Mouse (Mus musculus) macrophage (primary cell): ENCODE data around the gene Apc2. TPM values are rescaled to one million over a fixed set of nuclear protein-coding genes. Genes with fewer than 3 reads are reported as not detected.
A peak's percentile ranks its signal among the peaks of the same experiment; 100 is the strongest.

Experiments used
- H3K27ac ChIP-seq: fragments of 350-480 bp; formaldehyde crosslinking; 2 replicates; pipeline ENCODE4 v1.9.0; 2021
- H3K36me3 ChIP-seq: fragments of 350-480 bp; formaldehyde crosslinking; 2 replicates; pipeline ENCODE4 v1.9.0; 2021; ENCODE audit errors: inconsistent target
- H3K4me3 ChIP-seq: fragments of 350-480 bp; formaldehyde crosslinking; 2 replicates; pipeline ENCODE4 v1.9.0; 2021; ENCODE audit errors: inconsistent target
- H3K79me2 ChIP-seq: fragments of 350-480 bp; formaldehyde crosslinking; 2 replicates; pipeline ENCODE4 v1.9.0; 2021; ENCODE audit errors: inconsistent target
- WGBS: methylation state at CpG from one replicate; pipeline ENCODE4 v1.1.7; 2026; ENCODE audit warnings: inconsistent platforms; ENCODE audit not compliant: missing documents; 5-methylcytosine and 5-hydroxymethylcytosine counted together
- polyA plus RNA-seq: library from polyadenylated mRNA; stranded (reverse); fragments of 250-400 nt; gene quantifications from 3 replicates; pipeline ENCODE4 v1.2.4, GENCODE M21; 2018; ENCODE audit warnings: inconsistent platforms

The Apc2 gene
- polyA plus RNA-seq, 1 experiment from 2014 or later = 0.03 TPM

GRCm38 (mm10) chr10:80271870-80272585 lies 23.7 kb upstream of the Apc2 start:
- Histone ChIP-seq H3K27ac (no peak overlapping the region), H3K4me3 (no peak overlapping the region)
- WGBS = 81% methylated on average over 8 of the region's 8 CpGs

DNA sequence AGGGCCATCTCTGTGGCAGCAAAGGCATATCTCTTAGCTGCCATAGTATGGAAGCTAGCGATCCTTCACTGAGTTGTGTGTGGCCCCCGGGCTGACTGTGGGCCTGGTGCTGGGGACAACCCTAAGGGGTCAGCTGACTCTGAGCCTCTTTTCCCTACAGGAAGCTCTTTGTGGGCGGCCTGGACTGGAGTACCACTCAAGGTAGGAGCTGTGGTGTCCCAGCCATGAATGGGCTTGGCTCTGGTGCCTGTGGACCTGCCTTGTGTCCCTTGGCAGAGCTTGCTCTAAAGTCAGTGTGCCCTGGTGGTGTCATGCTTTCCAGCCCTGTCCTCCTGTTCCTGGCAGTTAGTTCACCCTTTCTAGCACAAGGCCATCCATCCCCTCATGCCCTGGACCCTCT lies 21.9 kb upstream of the Apc2 start:
- peaks cover 46% of the 10 kb centered on the region for H3K36me3 ChIP-seq
- WGBS = 77% methylated on average over 3 of the region's 3 CpGs
- H3K27ac ChIP-seq = no peak overlapping the region
- H3K79me2 ChIP-seq = peaks cover 74% of the 10 kb centered on the region
- no peak overlapping the region for H3K4me3 ChIP-seq

More at GRCm38 (mm10) chr10:80271870-80272585, 23.7 kb upstream of the Apc2 start:
- H3K79me2 ChIP-seq = peaks cover 92% of the 10 kb centered on the region
- H3K36me3 ChIP-seq = peaks cover 28% of the 10 kb centered on the region

DNA sequence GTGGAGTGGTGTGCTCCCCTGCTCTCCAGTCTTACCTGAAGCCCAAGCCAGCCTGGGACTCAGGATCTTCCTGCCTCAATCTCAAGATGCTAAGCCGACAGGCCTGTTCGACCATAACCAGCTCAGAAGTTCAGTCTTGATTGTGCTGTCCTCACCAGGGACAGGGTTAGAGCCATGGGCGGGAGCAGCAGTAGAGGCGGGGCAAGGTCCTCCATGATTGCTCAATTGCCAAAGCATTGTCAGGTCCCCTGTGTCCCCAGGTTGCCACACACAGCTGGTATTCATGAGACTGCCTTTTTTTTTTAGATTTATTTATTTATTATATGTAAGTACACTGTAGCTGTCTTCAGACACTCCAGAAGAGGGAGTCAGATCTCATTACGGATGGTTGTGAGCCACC lies 19.5 kb upstream of the Apc2 start:
- H3K27ac ChIP-seq = no peak overlapping the region
- H3K79me2 ChIP-seq = peaks cover 50% of the 10 kb centered on the region
- 89% methylated on average over 4 of the region's 5 CpGs for WGBS
- H3K36me3 ChIP-seq = peaks cover 67% of the 10 kb centered on the region
- H3K4me3 ChIP-seq = no peak overlapping the region

DNA sequence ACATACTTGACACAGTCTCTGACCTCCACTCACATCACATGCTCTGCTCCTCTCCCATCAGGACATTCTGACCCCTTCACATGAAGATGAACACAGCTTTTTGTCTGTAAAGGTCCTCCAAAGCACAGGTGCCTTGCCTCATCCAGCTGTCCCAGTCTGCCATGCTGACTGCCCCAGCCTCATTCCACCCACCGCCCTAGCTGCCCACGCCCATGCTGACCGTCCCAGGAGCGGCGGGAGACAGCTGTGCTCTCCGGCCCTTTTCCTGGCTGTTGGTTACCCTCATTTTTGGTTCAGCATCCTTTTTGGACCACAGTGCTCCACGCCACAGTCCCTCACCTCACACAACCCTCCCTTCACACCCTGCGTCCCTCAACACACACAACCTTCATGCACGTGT lies 17.4 kb upstream of the Apc2 start:
- peaks cover 76% of the 10 kb centered on the region for H3K36me3 ChIP-seq
- no peak overlapping the region for H3K27ac ChIP-seq
- H3K4me3 ChIP-seq = no peak overlapping the region
- peaks cover 29% of the 10 kb centered on the region for H3K79me2 ChIP-seq
- 98% methylated on average over 9 of the region's 9 CpGs for WGBS

- Histone ChIP-seq H3K36me3 (peaks cover 77% of the 10 kb centered on the region), H3K4me3 (no peak overlapping the region), H3K27ac (no peak overlapping the region), H3K79me2 (peaks cover 20% of the 10 kb centered on the region)
- 96% methylated on average over 11 of the region's 12 CpGs for WGBS
Observed at GRCm38 (mm10) chr10:80279273-80279672, 16.5 kb upstream of the Apc2 start.

DNA sequence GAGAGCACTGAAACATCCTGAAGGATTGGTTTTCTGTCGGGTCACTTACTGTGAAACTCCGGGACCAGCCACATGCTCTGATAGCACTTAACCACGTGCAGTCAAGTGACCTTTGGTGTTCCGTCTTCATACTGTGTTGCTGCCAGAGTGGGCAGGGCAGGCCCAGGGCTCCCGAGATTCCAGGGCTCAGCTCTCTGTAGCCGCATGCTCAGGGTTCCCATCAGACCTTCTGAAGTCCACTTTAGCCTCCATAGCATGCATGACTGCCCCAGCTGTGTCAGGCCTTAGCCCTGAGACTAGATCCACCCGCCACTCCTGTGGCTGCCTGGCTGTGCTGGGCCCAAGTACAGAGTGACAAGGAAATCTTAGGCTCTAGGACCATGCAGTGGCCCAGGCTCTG lies 14.5 kb upstream of the Apc2 start:
- Histone ChIP-seq H3K36me3 (peaks cover 81% of the 10 kb centered on the region), H3K27ac (no peak overlapping the region), H3K4me3 (no peak overlapping the region), H3K79me2 (no peaks in the 10 kb centered on the region; the same call in 1 of the 2 replicates)
- 99% methylated on average over 7 of the region's 7 CpGs for WGBS

DNA sequence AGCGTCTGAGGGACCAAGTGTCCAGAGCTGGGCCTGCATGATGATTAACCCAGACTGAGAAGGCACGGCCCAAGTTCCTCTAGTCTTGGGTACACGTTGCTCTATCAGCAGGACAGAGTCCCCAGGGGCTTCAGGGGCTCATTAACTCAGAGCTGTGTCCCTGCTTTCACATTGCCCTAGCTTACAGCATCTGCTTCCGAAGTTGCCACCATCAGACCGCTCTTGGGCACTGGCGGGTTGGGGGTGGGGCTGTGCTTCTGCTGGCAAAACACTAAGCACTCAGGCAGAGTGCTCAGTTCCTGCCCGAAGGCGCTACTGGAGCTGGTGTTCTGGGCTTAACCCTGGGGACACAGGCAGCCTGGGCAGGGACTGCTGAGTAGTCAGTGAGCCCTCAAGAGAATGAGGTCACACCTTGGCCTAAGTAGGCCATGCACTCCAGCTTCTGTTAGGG lies 13.8 kb upstream of the Apc2 start:
- Histone ChIP-seq H3K27ac (no peak overlapping the region), H3K36me3 (peaks cover 77% of the 10 kb centered on the region), H3K79me2 (no peaks in the 10 kb centered on the region), H3K4me3 (no peak overlapping the region)
- WGBS = 75% methylated on average over 6 of the region's 8 CpGs

- 90% methylated on average over 20 of the region's 20 CpGs for WGBS
- Histone ChIP-seq H3K4me3 (no peak overlapping the region), H3K27ac (no peak overlapping the region), H3K36me3 (peaks cover 69% of the 10 kb centered on the region), H3K79me2 (no peaks in the 10 kb centered on the region)
Observed at GRCm38 (mm10) chr10:80282481-80283441, 13.0 kb upstream of the Apc2 start.

DNA sequence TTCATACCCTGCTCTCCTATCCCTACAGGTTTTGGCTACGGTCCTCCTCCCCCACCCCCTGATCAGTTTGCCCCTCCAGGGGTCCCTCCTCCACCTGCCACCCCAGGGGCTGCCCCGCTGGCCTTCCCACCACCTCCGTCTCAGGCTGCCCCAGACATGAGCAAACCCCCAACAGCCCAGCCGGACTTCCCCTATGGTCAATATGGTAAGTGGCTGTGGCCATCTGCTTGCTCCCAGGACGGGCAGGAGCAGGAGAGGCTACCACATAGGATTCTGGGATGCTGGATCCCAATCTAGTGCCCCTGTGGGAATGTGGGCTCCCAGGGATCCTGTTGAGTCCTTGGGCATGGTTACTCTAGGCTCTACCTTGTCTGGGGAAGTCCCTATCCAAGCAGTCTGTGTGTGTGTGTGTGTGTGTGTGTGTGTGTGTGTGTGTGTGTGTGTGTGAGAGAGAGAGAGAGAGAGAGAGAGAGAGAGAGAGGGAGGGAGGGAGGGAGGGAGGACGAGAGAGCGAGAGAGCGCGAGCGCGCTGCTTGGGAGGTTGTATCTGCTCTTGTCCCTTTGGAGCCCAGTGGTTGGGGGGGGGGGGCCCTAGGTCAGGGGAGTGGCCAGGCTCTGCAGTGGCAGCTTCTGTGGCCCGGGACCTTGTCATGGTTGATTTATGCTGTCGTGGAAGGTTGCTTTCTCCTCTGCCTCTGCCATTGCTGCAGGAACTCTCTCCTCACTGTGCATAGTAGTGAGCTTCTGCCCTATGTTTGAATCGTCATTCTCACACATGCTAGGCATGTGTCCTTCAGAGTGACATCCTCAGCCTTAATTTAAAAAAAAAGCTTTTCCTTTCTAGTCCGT lies 10.3 kb upstream of the Apc2 start:
- H3K27ac ChIP-seq = no peak overlapping the region
- H3K79me2 ChIP-seq = no peaks in the 10 kb centered on the region
- no peak overlapping the region for H3K4me3 ChIP-seq
- H3K36me3 ChIP-seq = peaks cover 44% of the 10 kb centered on the region
- WGBS = 76% methylated on average over 9 of the region's 15 CpGs

- Histone ChIP-seq H3K79me2 (peaks cover 6% of the 10 kb centered on the region), H3K27ac (no peak overlapping the region), H3K4me3 (no peak overlapping the region), H3K36me3 (peaks cover 31% of the 10 kb centered on the region)
- 95% methylated on average over 11 of the region's 12 CpGs for WGBS
Observed at GRCm38 (mm10) chr10:80288097-80288496, 7.7 kb upstream of the Apc2 start.

GRCm38 (mm10) chr10:80288657-80289056 lies 7.1 kb upstream of the Apc2 start:
- H3K79me2 ChIP-seq = peaks cover 12% of the 10 kb centered on the region
- WGBS = 74% methylated on average over 8 of the region's 8 CpGs
- H3K27ac ChIP-seq = no peak overlapping the region
- H3K4me3 ChIP-seq = no peak overlapping the region
- H3K36me3 ChIP-seq = peaks cover 25% of the 10 kb centered on the region

GRCm38 (mm10) chr10:80292251-80293146 lies 3.3 kb upstream of the Apc2 start, which contains the start of gene Rps15:
TSS of gene Rps15 (plus strand) at chr10:80292453.
- Histone ChIP-seq H3K79me2 (peaks cover 13% of the 10 kb centered on the region), H3K27ac (peak within 1 kb of the TSS; percentile 72), H3K4me3 (peak within 1 kb of the TSS; percentile 95), H3K36me3 (peaks cover 10% of the 10 kb centered on the region)
- under 1% methylated on average over 72 of the region's 72 CpGs for WGBS

- Histone ChIP-seq H3K4me3 (peak overlapping the region; percentile 95), H3K27ac (peak overlapping the region; percentile 72), H3K36me3 (peaks cover 10% of the 10 kb centered on the region), H3K79me2 (peaks cover 13% of the 10 kb centered on the region)
- 20% methylated on average over 14 of the region's 14 CpGs for WGBS
Observed at GRCm38 (mm10) chr10:80293325-80293724, 2.5 kb upstream of the Apc2 start.
